Mouse (Mus musculus) kidney, embryonic 16.5 days (tissue): Measurements from ENCODE around the gene Olfr544. TPM values are rescaled to one million over a fixed set of nuclear protein-coding genes. Genes with fewer than 3 reads are reported as not detected.
A peak's percentile ranks its signal among the peaks of the same experiment; 100 is the strongest.

ENCODE experiments used
- ATAC-seq: fragments of 200-750 bp; cut with Nextera tagmentation; 2 replicates; pipeline ENCODE4 v1.8.0; 2017; ENCODE audit warnings: moderate TSS enrichment; ENCODE audit not compliant: low FRiP score, low TSS enrichment
- H3K27ac ChIP-seq: fragments of 300-500 bp; sonication (generic); 2 replicates; pipeline ENCODE4 v1.5.1; 2014; ENCODE audit warnings: low read length
- H3K27me3 ChIP-seq: fragments of 300-500 bp; sonication (generic); 2 replicates; pipeline ENCODE4 v1.6.1; 2014; ENCODE audit warnings: low read length, control low read depth, mixed read lengths; ENCODE audit not compliant: insufficient read depth
- H3K36me3 ChIP-seq: fragments of 300-500 bp; sonication (generic); 2 replicates; pipeline ENCODE4 v1.6.1; 2014; ENCODE audit warnings: low read length, control low read depth, mixed read lengths; ENCODE audit not compliant: insufficient read depth
- H3K4me1 ChIP-seq: fragments of 300-500 bp; sonication (generic); 2 replicates; pipeline ENCODE4 v1.6.1; 2014; ENCODE audit warnings: low read length, control low read depth, mixed read lengths; ENCODE audit not compliant: insufficient read depth
- H3K4me2 ChIP-seq: fragments of 300-500 bp; sonication (generic); replicated peaks from 2 replicates; pipeline ENCODE4 v1.6.1; 2014; ENCODE audit warnings: low read depth, low read length
- H3K4me3 ChIP-seq: fragments of 300-500 bp; sonication (generic); 2 replicates; pipeline ENCODE4 v1.5.1; 2014; ENCODE audit warnings: mild to moderate bottlenecking, low read length
- H3K9ac ChIP-seq: fragments of 300-500 bp; sonication (generic); replicated peaks from 2 replicates; pipeline ENCODE4 v1.6.1; 2014; ENCODE audit warnings: low read length
- H3K9me3 ChIP-seq: fragments of 300-500 bp; sonication (generic); 2 replicates; pipeline ENCODE4 v1.6.1; 2016; ENCODE audit warnings: low read length, control low read depth
- WGBS: fragments of 180-500 bp; shearing (Covaris S2); extraction: QIAGEN DNeasy Blood & Tissue Kit; methylation state at CpG from one replicate; pipeline ENCODE4 v1.1.7; 2014; 5-methylcytosine and 5-hydroxymethylcytosine counted together
- polyA plus RNA-seq: library from polyadenylated mRNA; unstranded; fragments of >200 nt; fragmentation: Nextera tagmentation; extraction: Ambion mirVana; gene quantifications from 2 replicates; pipeline ENCODE4 v1.2.1, GENCODE M21; 2015

The Olfr544 gene
- polyA plus RNA-seq: 0.18 TPM in 1 of 2 replicates, not detected in the other

DNA sequence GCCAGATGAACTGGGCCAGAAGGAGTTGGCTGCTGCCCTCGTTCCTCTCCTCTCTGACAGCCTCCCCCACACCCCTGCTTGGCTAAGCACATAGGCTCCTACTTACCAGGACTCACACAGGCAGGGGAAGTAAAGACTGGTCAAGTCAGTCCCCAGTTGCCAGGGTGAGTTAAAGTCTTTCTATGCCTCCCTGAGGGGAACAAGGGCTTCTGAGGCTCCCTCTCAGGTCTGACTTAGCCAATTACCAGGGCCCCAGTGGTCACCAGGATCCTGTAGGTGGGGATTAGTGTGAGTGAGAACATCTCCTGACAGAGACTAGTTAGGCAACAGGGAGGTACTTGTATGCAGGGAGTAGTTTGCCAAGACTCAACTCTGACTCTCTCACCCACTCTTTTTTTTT is at the start of gene Olfr544:
Gene Olfr544, minus strand, starts transcription at position 153 of the 400 bp plus-strand sequence.
- no peaks in the 10 kb centered on the region for H3K4me1 ChIP-seq
- H3K4me3 ChIP-seq: no peak within 1 kb of the TSS
- no peak within 1 kb of the TSS for H3K27ac ChIP-seq
- no peaks in the 10 kb centered on the region for H3K9me3 ChIP-seq
- no peak for ATAC-seq
- no peaks in the 10 kb centered on the region for H3K27me3 ChIP-seq
- H3K36me3 ChIP-seq: no peaks in the 10 kb centered on the region
- H3K9ac ChIP-seq: no peak within 1 kb of the TSS
- WGBS: 15% methylated on average over 1 of the region's 1 CpGs
- no peak within 1 kb of the TSS for H3K4me2 ChIP-seq

DNA sequence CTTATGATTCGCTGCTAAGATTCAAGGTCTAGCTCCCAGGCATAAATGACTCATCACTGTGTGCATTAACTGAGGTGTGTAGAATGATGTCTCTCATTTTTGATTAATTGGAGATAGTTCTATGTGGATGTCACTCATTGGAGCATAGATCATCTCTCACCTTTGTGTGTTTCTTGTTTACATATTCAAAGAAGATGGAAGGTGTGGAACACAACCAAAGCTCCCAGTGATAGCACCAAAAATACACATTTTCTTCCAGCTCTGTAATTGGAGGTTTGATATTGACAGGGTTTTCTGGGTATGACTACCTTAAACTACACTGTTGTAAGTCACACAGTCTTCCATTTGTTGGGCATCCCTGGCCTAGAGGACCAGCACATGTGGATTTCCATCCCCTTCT is 46.3 kb upstream of the Olfr544 start, which contains the start of gene Olfr547:
Gene Olfr547, plus strand, starts transcription at position 301 of the 400 bp plus-strand sequence.
- no peaks in the 10 kb centered on the region for H3K9me3 ChIP-seq
- no peak within 1 kb of the TSS for H3K4me3 ChIP-seq
- H3K9ac ChIP-seq: no peak within 1 kb of the TSS
- H3K27me3 ChIP-seq: no peaks in the 10 kb centered on the region
- H3K36me3 ChIP-seq: no peaks in the 10 kb centered on the region
- no peak for ATAC-seq
- H3K4me2 ChIP-seq: no peak within 1 kb of the TSS
- WGBS: 80% methylated on average over 1 of the region's 1 CpGs
- no peaks in the 10 kb centered on the region for H3K4me1 ChIP-seq
- H3K27ac ChIP-seq: no peak within 1 kb of the TSS

DNA sequence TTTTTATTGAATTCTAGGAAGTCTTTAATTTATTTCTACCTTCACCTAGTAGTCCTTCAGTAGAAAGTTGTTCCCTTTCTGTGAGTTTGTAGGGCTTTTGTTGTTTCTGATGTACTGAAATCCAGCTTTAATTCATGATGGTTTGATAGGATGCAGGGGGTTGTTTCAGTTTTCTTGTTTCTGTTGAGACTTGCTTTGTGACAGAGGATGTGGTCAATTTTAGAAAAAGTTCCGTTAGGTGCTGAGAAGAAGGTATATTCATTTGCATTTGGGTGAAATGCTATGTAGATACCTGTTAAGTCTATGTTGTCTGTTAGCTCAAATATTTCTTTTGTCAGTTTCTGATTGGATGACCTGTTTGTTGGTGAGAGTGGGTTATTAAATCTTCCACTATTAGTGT is 40.9 kb upstream of the Olfr544 start:
- Histone ChIP-seq H3K36me3 (no peaks in the 10 kb centered on the region), H3K4me3 (no peak overlapping the region), H3K27me3 (no peaks in the 10 kb centered on the region), H3K9me3 (no peaks in the 10 kb centered on the region), H3K27ac (no peak overlapping the region), H3K9ac (no peak overlapping the region), H3K4me2 (no peak overlapping the region), H3K4me1 (no peaks in the 10 kb centered on the region)
- WGBS: 76% methylated on average over 1 of the region's 1 CpGs
- no peak for ATAC-seq

DNA sequence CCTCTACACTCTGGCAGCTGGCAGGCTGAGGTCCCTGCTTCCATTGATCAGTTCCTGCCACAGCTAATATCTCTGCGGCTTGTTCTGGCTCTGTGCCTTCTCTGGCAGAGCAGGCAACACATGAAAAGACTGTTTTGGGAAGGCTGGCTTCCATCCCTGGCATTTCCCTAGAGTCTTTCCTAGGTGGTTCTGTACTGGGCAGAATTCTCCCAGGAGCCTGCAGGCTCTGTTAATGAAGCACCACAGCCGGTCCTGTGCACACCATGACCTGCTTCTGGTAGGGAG is 28.9 kb upstream of the Olfr544 start:
- WGBS: 89% methylated on average over 2 of the region's 2 CpGs
- Histone ChIP-seq H3K9me3 (no peaks in the 10 kb centered on the region), H3K4me3 (no peak overlapping the region)

DNA sequence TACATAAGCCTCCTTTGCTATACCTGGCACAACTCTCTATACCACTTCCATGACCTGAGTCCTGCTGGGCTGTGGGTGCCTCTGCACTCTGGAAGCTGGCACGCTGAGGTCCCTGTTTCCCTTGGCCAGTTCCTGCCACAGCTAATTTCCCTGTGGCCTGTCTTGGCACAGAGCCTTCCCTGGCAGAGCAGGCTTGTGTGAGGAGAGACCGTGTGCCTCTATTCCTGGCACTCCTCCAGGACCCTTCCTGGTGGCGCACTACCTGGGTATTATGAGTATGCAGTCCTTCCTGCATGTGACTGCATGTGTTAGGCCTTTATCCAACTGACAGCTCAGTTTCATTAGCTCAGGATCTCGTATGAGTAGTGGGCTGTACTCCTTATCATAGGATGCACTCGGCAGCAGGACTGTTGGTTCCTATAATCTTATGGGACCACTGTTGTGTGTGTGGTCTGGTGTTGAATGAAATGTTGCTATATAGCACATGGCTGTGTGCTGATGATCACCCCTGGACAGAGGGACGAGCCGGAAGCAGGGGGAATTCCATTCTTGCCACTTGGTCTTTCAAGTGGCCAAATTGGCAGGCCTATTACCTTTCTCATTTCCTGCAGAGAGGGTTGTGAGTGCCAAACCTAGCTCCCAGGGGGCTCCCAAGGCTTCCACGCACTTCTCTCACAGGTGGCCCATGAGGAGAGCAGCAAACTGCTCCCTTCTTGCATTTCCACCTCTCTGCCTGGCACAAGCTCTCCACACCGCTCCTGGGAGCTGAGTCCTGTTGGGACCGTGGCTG is 28.3 kb upstream of the Olfr544 start:
- 64% methylated on average over 10 of the region's 10 CpGs for WGBS
- no peak for ATAC-seq
- no peaks in the 10 kb centered on the region for H3K9me3 ChIP-seq

More for the DNA sequence above, 28.9 kb upstream of the Olfr544 start:
- Histone ChIP-seq H3K4me2 (no peak overlapping the region), H3K27ac (no peak overlapping the region), H3K9ac (no peak overlapping the region), H3K4me1 (no peaks in the 10 kb centered on the region), H3K27me3 (peaks cover 8% of the 10 kb centered on the region; the same call in 1 of the 2 replicates), H3K36me3 (no peaks in the 10 kb centered on the region)
- ATAC-seq: no peak

DNA sequence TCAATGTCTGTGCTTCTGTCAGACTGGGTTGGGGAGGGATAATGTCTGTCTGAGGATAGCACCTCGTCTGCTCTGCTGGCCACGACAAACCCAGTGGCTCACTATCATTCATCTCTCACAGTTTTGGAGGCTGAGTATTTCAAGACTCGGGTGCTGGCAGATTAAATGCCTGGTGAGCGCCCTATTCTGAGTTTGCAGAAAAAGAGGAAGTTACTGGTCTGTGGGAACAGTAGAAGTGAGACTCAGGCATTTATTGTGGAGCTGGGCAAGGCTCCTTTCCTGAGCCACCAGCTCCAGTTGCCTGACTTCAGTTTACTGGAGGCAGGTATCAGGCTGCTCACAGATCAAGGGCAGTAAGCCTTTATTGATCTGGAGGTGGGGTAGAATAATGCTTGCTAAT is 26.0 kb upstream of the Olfr544 start:
- H3K9ac ChIP-seq: no peak overlapping the region
- ATAC-seq: no peak
- H3K4me1 ChIP-seq: no peaks in the 10 kb centered on the region
- no peak overlapping the region for H3K4me3 ChIP-seq
- H3K36me3 ChIP-seq: no peaks in the 10 kb centered on the region
- H3K27me3 ChIP-seq: peaks cover 11% of the 10 kb centered on the region; the same call in 1 of the 2 replicates
- H3K27ac ChIP-seq: no peak overlapping the region
- no peak overlapping the region for H3K4me2 ChIP-seq
- 69% methylated on average over 4 of the region's 4 CpGs for WGBS
- no peaks in the 10 kb centered on the region for H3K9me3 ChIP-seq

More for the DNA sequence above, 28.3 kb upstream of the Olfr544 start:
- no peaks in the 10 kb centered on the region for H3K4me1 ChIP-seq
- no peak overlapping the region for H3K4me3 ChIP-seq
- H3K4me2 ChIP-seq: no peak overlapping the region
- no peak overlapping the region for H3K9ac ChIP-seq
- no peaks in the 10 kb centered on the region for H3K36me3 ChIP-seq
- H3K27me3 ChIP-seq: peaks cover 9% of the 10 kb centered on the region; the same call in 1 of the 2 replicates
- H3K27ac ChIP-seq: no peak overlapping the region

DNA sequence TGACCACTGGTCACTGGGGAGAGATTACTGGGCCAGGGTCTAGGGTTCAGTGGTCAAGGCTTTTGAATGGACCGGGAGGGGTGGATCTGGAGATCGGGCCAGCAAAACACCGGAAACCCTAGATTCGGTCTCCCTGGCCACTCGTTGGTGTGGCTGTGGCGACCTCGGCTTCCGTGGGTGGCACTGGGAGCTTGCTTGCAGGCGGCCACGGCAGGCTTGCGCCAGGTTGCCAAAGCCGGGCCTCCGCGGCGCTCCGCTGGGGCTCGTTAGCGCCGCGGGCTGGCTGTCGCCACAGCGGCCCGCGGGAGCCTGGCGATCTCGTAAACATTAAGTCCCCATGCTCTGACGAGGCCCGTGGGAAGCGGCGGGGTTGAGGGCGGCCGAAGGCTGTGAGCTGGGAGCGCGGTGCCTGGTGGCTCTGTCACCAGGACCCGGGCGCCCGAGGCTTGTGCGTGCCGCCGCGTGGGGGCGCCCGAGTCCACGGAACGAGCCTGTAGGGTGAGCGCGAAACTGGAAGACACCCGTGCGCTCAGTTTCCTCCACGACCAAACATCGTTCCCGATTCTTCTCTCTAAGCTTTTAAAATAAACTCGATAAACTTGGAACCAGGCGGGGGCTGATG is 24.8 kb upstream of the Olfr544 start:
- no peaks in the 10 kb centered on the region for H3K4me1 ChIP-seq
- peak overlapping the region; percentile 94 for H3K4me2 ChIP-seq
- WGBS: under 1% methylated on average over 54 of the region's 54 CpGs
- no peaks in the 10 kb centered on the region for H3K9me3 ChIP-seq
- peak; percentile 97 for ATAC-seq
- H3K27ac ChIP-seq: no peak overlapping the region
- peaks cover 11% of the 10 kb centered on the region; the same call in 1 of the 2 replicates for H3K27me3 ChIP-seq
- H3K4me3 ChIP-seq: peak overlapping the region; percentile 55
- H3K9ac ChIP-seq: peak overlapping the region; percentile 77
- no peaks in the 10 kb centered on the region for H3K36me3 ChIP-seq

DNA sequence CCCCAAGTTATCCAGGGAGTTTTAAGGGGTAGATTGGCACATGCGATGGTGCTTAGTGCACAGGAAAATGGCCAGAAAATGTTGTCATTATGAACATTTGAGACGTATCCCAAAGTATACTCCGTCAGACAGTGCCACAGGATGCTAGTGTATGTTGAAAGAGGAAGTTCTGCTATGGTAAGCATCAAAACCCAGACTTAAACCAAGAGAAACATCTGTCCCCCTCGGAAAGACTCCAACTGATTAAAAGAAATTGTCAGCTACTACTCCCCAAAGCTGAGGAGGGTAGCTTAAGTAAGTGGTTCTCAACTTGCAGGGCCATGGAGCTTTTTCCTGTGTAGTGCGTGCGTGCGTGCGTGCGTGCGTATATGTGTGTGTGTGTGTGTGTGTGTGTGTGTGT is 23.8 kb upstream of the Olfr544 start:
- Histone ChIP-seq H3K9me3 (no peaks in the 10 kb centered on the region), H3K9ac (no peak overlapping the region), H3K4me2 (no peak overlapping the region), H3K36me3 (no peaks in the 10 kb centered on the region), H3K4me3 (no peak overlapping the region), H3K27me3 (peaks cover 11% of the 10 kb centered on the region; the same call in 1 of the 2 replicates), H3K27ac (no peak overlapping the region), H3K4me1 (no peaks in the 10 kb centered on the region)
- ATAC-seq: no peak
- WGBS: 93% methylated on average over 10 of the region's 10 CpGs

DNA sequence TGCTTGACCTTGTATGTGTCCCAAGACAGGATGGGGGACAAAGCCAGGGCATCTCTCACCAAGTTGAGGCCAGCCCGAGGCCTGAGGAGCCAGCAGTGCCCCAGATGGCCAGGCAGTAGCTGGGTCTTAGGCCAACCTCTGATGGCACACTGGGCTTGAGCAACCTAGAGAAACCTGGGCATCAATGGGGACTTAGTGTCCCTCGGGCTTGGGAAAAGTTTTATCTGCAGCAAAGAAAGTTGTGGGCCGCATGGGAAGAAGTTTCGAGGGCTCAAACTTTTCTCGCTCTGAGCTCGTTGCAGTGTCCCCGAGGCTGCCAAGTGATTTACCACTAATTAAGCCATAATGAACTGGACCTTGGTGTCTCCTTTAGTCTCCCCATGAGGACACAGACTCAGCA is 21.6 kb upstream of the Olfr544 start:
- Histone ChIP-seq H3K4me3 (no peak overlapping the region), H3K4me2 (no peak overlapping the region), H3K4me1 (no peaks in the 10 kb centered on the region), H3K27ac (no peak overlapping the region), H3K27me3 (peaks cover 11% of the 10 kb centered on the region; the same call in 1 of the 2 replicates), H3K9me3 (no peaks in the 10 kb centered on the region), H3K9ac (no peak overlapping the region), H3K36me3 (no peaks in the 10 kb centered on the region)
- no peak for ATAC-seq
- 80% methylated on average over 7 of the region's 7 CpGs for WGBS

DNA sequence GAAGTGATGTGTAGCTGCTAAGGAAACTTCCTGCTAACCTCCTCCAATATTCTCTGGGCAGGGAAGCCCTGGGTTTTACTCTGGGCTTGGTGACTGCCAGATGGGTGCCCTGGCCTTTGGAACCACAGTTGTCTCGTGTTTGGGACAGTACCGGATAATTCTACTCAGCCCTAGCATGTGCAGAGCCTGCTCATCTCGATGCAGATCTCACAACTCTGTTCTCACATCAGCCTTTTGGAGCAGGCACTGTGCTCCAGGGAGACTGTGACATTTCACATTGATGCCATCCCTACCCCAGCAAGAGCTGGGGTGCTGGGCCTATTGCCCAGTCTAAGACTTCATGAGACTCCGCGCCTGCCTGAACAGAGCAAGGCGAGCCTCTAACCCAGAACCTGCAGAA is 20.6 kb upstream of the Olfr544 start:
- Histone ChIP-seq H3K9me3 (no peaks in the 10 kb centered on the region), H3K36me3 (no peaks in the 10 kb centered on the region), H3K27ac (no peak overlapping the region), H3K27me3 (0 out of 2 replicates have a peak, but pooled peaks cover 6% of the 10 kb centered on the region), H3K4me2 (no peak overlapping the region), H3K4me1 (no peaks in the 10 kb centered on the region), H3K4me3 (no peak overlapping the region), H3K9ac (no peak overlapping the region)
- ATAC-seq: no peak
- 81% methylated on average over 6 of the region's 6 CpGs for WGBS
